Mouse (Mus musculus) forebrain, embryonic 15.5 days (tissue): Measurements from ENCODE around the gene Zfp710. TPM values are rescaled to one million over a fixed set of nuclear protein-coding genes. Genes with fewer than 3 reads are reported as not detected.
A peak's percentile ranks its signal among the peaks of the same experiment; 100 is the strongest.

Experiments
- ATAC-seq: fragments of 200-750 bp; cut with Nextera tagmentation; replicated peaks from 2 replicates; pipeline ENCODE4 v1.8.0; 2017; ENCODE audit warnings: mild to moderate bottlenecking, moderate TSS enrichment, moderate library complexity
- H3K27ac ChIP-seq: fragments of 300-500 bp; sonication (generic); replicated peaks from 2 replicates; pipeline ENCODE4 v1.5.1; 2015; ENCODE audit warnings: mild to moderate bottlenecking, inconsistent platforms
- H3K27me3 ChIP-seq: fragments of 300-500 bp; sonication (generic); 2 replicates; pipeline ENCODE4 v1.6.1; 2015; ENCODE audit warnings: inconsistent platforms
- H3K36me3 ChIP-seq: fragments of 300-500 bp; sonication (generic); 2 replicates; pipeline ENCODE4 v1.6.1; 2015; ENCODE audit warnings: mild to moderate bottlenecking, inconsistent platforms
- H3K4me1 ChIP-seq: fragments of 300-500 bp; sonication (generic); 2 replicates; pipeline ENCODE4 v1.6.1; 2015; ENCODE audit warnings: inconsistent platforms
- H3K4me2 ChIP-seq: fragments of 300-500 bp; sonication (generic); replicated peaks from 2 replicates; pipeline ENCODE4 v1.6.1; 2015; ENCODE audit warnings: mild to moderate bottlenecking, inconsistent platforms
- H3K4me3 ChIP-seq: fragments of 300-500 bp; sonication (generic); 2 replicates; pipeline ENCODE4 v1.5.1; 2015; ENCODE audit warnings: mild to moderate bottlenecking, inconsistent platforms
- H3K9ac ChIP-seq: fragments of 300-500 bp; sonication (generic); replicated peaks from 2 replicates; pipeline ENCODE4 v1.6.1; 2015; ENCODE audit warnings: mild to moderate bottlenecking, inconsistent platforms
- H3K9me3 ChIP-seq: fragments of 300-500 bp; sonication (generic); 2 replicates; pipeline ENCODE4 v1.6.1; 2016; ENCODE audit warnings: inconsistent platforms
- WGBS: fragments of 180-500 bp; shearing (Covaris S2); methylation state at CpG from one replicate; pipeline ENCODE4 v1.1.7; 2015; ENCODE audit warnings: mixed read lengths; 5-methylcytosine and 5-hydroxymethylcytosine counted together
- polyA plus RNA-seq: library from polyadenylated mRNA; unstranded; fragments of >200 nt; fragmentation: Nextera tagmentation; extraction: Ambion mirVana; gene quantifications from 2 replicates; pipeline ENCODE4 v1.2.1, GENCODE M21; 2015

The Zfp710 gene
- polyA plus RNA-seq, 1 experiment from 2014 or later = 21.1 TPM

DNA sequence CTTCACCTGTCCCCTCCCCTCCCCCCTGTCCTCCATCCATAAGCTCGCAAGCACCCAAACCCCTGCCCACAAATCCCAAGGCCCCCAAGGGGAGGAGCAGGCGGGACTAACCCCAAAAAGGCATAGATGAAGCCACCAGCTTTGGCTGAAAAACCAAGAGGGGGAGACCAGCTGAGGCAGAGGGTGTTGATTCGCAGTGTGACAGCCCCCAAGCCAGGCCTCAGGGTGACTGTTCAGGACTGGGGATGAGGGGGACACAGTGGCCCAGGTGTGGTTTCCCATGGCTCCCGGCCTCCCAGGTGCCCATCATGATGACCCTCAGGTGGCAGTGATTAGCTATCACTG lies 67.2 kb downstream of the Zfp710 start:
- Histone ChIP-seq H3K27ac (peak overlapping the region; percentile 55), H3K36me3 (peaks cover 89% of the 10 kb centered on the region), H3K4me2 (no peak overlapping the region), H3K27me3 (no peaks in the 10 kb centered on the region), H3K9ac (no peak overlapping the region), H3K4me3 (no peak overlapping the region), H3K4me1 (peaks cover 11% of the 10 kb centered on the region), H3K9me3 (no peaks in the 10 kb centered on the region)
- WGBS = 87% methylated on average over 4 of the region's 4 CpGs
- ATAC-seq = no peak

DNA sequence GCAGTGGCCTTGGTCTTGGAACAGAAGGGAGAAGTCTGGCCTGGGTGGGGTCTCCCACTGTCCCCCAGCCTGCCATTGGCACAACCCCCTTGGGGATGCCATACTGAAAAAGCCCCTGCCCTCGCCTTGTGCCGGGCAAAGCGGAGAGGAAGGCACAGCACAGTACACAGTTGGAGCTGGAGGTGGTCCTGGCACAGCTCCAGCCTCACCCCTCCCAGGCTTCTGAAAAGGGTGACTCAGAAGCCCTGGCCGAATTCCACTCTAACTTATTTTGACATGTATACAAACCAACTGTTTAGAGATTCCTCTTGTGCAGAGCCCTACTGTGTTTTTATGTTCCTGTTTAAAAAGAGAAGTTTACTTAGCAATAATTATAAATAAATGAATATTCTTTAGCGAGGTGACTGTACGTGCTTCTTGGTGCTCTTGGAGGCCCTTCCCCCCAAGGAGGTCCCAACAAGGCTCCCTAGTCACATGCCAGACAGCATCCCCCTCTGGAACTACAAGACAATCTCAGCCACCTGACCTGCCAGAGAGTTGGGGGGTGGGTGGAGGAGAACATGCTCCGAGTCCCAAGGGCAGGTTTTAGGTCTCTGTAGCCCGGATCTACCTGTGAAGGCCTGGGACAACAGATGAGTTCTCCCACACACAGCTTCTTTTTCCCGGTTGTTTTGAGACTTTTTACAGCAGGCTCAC lies 67.9 kb downstream of the Zfp710 start:
- WGBS = 44% methylated on average over 9 of the region's 9 CpGs
- Histone ChIP-seq H3K9me3 (no peaks in the 10 kb centered on the region), H3K36me3 (peaks cover 89% of the 10 kb centered on the region), H3K27ac (peak overlapping the region; percentile 55), H3K4me3 (no peak overlapping the region), H3K9ac (no peak overlapping the region), H3K27me3 (no peaks in the 10 kb centered on the region), H3K4me1 (peaks cover 11% of the 10 kb centered on the region), H3K4me2 (no peak overlapping the region)
- ATAC-seq = peak; percentile 30; the same call in 1 of the 2 replicates

DNA sequence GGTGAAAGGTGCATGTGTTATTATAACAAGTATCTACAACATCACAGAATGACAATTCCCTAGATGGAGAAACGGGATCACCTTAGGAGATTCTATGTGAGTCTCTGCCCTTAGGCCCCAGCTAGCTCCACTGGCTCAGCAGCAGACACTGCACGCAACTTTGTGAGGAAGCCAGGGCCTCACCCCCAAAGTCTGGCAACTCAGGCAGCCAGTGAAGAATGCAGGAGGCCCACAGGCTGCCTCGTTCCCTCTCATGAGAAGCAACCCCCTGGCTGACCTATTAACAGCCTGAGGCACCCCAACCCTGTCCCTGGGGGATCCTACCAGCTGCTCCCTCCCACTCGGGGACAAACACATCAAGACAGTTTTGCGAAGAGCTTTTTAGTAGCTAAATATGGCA lies 69.9 kb downstream of the Zfp710 start:
- Histone ChIP-seq H3K27ac (no peak overlapping the region), H3K9me3 (no peaks in the 10 kb centered on the region), H3K4me2 (no peak overlapping the region), H3K36me3 (peaks cover 94% of the 10 kb centered on the region), H3K9ac (no peak overlapping the region), H3K27me3 (no peaks in the 10 kb centered on the region), H3K4me3 (no peak overlapping the region), H3K4me1 (peaks cover 11% of the 10 kb centered on the region)
- WGBS = 90% methylated on average over 5 of the region's 5 CpGs
- no peak for ATAC-seq

DNA sequence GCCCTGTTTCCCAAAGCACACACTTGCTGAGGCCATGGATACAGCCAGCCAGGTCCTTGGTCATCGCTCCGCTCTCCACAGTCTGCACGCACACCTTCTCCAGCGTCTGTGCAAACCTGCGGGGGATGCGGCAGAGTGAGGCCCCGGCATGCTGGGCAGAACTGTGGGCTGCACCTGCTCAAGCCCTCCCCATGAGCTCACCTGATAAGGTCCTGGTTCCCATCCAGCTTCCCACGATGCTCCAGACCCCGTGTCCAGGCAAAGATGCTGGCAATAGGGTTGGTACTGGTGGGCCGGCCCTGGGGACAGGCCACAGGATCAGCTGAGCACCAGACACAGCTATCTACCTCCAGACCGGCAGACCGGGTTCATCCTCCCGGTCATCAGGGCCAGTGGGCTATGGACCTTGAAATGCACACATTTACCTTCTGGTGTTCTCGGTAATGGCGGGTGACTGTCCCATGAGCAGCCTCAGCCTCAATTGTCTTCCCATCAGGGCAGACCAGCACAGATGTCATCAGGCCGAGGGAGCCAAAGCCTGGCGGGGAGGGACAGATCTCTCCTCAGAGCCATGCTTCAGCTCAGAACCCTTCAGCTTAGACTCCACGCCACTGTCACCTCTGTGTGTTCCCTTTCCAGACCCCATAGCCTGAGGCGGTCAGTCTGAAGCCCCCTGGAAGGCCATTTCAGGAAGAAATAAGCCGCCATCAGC lies 71.1 kb downstream of the Zfp710 start:
- Histone ChIP-seq H3K9ac (no peak overlapping the region), H3K27ac (no peak overlapping the region), H3K36me3 (peaks cover 93% of the 10 kb centered on the region), H3K4me3 (no peak overlapping the region), H3K4me2 (no peak overlapping the region), H3K4me1 (peaks cover 11% of the 10 kb centered on the region), H3K9me3 (no peaks in the 10 kb centered on the region), H3K27me3 (no peaks in the 10 kb centered on the region)
- ATAC-seq = no peak
- WGBS = 94% methylated on average over 20 of the region's 20 CpGs

GRCm38 (mm10) chr7:80098389-80098976 lies 73.9 kb downstream of the Zfp710 start:
- Histone ChIP-seq H3K27me3 (no peaks in the 10 kb centered on the region), H3K4me2 (no peak overlapping the region), H3K27ac (no peak overlapping the region), H3K9me3 (no peaks in the 10 kb centered on the region), H3K36me3 (peaks cover 87% of the 10 kb centered on the region), H3K4me1 (peaks cover 5% of the 10 kb centered on the region), H3K4me3 (no peak overlapping the region), H3K9ac (no peak overlapping the region)
- ATAC-seq = no peak
- WGBS = 96% methylated on average over 13 of the region's 13 CpGs

- Histone ChIP-seq H3K27me3 (no peaks in the 10 kb centered on the region), H3K4me3 (no peak overlapping the region), H3K9me3 (no peaks in the 10 kb centered on the region), H3K27ac (no peak overlapping the region), H3K4me2 (no peak overlapping the region), H3K9ac (no peak overlapping the region), H3K36me3 (peaks cover 38% of the 10 kb centered on the region), H3K4me1 (peaks cover 7% of the 10 kb centered on the region)
- 0 out of 2 replicates have a peak, but pooled peaks have one; percentile 53 for ATAC-seq
- WGBS = 66% methylated on average over 3 of the region's 3 CpGs
Observed at GRCm38 (mm10) chr7:80103335-80103734, 78.7 kb downstream of the Zfp710 start.

DNA sequence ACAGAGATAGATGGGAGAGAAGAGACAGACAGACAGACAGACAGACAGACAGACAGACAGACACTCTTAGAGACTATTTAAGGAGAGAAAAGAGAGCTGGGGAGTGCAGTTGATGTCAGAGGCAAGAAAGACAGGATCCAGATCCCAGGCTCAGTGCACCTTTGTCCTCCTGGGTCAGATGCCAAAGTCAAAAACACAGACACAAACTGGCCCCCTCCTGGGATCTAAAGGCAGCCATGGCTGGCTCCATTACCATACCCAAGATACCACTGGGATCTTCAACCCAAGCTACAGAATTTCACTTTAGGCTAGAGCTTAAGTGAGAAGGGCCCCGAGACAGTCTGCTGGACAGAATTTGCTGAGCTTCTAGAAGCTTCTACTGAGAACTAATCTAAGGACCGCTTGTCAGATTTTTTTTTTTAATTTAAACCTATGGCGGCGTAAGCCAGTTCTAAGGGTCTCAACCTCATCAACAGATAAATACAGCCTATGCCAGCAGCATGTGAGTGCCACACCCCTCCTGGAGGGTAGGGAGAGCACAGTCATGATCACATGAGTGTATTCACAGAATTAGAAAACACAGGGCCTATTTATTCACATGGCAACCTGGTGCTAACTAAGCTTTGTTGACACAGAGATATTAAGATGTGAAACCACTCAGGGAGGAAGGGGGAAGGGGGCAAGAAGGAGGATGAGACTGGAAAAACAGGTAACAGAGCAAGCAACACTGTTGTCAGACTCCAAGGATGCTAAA lies 81.2 kb downstream of the Zfp710 start:
- Histone ChIP-seq H3K9me3 (no peaks in the 10 kb centered on the region), H3K36me3 (peaks cover 14% of the 10 kb centered on the region)
- no peak for ATAC-seq

DNA sequence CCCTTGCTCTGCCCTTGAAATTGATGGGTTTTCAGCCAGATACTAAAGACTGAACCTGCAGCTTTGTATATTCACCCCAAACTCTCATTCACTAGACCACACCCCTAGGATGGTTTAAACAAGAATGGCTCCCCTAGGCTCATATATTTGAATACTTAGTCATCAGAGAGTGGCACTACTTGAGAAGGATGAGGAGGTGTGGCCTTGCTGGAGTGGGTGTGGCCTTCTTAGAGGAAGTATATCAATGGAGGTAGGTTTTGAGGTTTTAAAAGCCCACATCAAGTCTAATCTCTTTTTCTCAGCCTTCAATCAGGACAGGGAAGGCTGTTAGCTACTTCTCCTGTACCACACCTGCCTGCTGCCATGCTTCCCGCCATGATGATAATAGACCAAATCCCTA lies 81.8 kb downstream of the Zfp710 start:
- 100% methylated on average over 1 of the region's 1 CpGs for WGBS
- Histone ChIP-seq H3K9ac (no peak overlapping the region), H3K9me3 (no peaks in the 10 kb centered on the region), H3K4me2 (no peak overlapping the region), H3K36me3 (peaks cover 8% of the 10 kb centered on the region), H3K4me1 (peaks cover 12% of the 10 kb centered on the region), H3K4me3 (no peak overlapping the region), H3K27ac (no peak overlapping the region), H3K27me3 (no peaks in the 10 kb centered on the region)
- no peak for ATAC-seq

More for the DNA sequence above, 81.2 kb downstream of the Zfp710 start:
- Histone ChIP-seq H3K4me1 (peaks cover 7% of the 10 kb centered on the region), H3K9ac (no peak overlapping the region), H3K27me3 (no peaks in the 10 kb centered on the region), H3K4me2 (no peak overlapping the region), H3K4me3 (no peak overlapping the region), H3K27ac (no peak overlapping the region)
- WGBS = 97% methylated on average over 4 of the region's 4 CpGs

DNA sequence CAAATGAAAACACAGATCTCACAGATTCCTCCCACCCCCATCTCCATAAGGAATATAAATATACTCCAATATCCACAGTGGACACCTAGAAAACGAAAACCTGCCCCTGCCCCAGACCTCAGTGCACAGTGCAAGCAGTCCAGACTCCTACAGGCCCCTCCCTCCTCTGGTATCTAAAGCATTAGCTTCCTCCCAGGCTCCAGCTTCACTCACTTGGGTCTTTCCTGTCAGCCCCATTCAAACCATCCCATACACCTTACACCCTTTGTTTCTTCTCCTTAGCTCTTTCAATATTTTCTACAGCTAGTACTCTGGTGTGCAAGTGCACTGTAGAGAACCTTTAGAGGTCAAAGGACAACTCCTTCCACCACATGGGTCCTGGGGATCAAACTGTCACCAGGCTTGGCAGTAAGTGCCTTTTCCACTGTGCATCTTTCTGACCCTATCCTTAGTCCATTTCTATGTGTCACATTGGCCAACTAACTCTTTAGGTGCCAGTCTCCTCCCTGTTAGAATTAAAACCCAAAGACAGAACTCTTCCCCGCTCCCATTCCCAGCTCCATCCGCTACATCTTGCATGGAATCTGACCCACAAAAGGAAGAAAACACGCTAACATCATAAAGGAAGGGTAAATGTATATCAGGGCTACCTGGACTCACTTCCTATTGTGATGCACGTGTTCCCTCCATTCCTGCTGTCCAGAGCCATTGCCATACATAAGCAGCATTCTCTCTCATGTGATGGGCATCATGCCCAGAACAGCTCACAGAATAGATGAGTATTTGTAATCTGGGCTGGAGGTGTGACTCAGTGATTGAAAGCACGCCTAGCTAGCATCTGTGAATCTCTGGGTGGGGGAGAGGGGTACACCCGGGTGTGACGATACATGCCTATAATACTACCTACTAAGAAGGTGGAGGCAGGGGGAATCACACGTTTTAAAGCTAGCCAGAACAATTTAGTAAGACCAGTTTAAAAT lies 86.7 kb downstream of the Zfp710 start:
- peaks cover 45% of the 10 kb centered on the region for H3K4me1 ChIP-seq
- 59% methylated on average over 9 of the region's 9 CpGs for WGBS
- H3K4me2 ChIP-seq = no peak overlapping the region; the same call in 1 of the 2 replicates
- H3K36me3 ChIP-seq = no peaks in the 10 kb centered on the region
- H3K9me3 ChIP-seq = no peaks in the 10 kb centered on the region
- peak overlapping the region; percentile 39 for H3K27ac ChIP-seq
- no peak overlapping the region for H3K4me3 ChIP-seq
- ATAC-seq = no peak
- H3K9ac ChIP-seq = no peak overlapping the region
- H3K27me3 ChIP-seq = no peaks in the 10 kb centered on the region

DNA sequence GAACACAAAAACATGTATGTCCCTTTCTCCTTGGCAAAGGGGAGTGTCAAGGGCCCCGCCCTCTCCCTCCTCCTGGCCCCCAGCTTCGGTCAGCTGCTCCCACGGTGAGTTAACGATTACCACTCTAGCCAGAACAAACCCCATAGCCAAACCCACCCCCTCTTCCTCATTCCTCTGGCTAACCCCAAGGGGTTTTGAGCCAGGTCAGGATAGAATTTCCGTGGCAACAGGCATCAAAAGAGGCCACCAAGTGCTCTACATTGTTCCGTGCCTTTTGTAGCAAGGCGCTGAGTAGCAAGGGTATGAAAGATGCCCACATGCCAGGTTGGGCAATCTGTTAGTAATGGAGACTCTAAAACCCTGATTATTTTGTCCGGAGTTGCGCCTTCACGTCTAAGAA lies 89.4 kb downstream of the Zfp710 start:
- ATAC-seq = 0 out of 2 replicates have a peak, but pooled peaks have one; percentile 1

More for the DNA sequence above, 89.4 kb downstream of the Zfp710 start:
- H3K27me3 ChIP-seq = no peaks in the 10 kb centered on the region
- peaks cover 45% of the 10 kb centered on the region for H3K4me1 ChIP-seq
- peak overlapping the region; percentile 95 for H3K9ac ChIP-seq
- H3K27ac ChIP-seq = peak overlapping the region; percentile 97
- H3K36me3 ChIP-seq = no peaks in the 10 kb centered on the region
- H3K9me3 ChIP-seq = no peaks in the 10 kb centered on the region
- H3K4me2 ChIP-seq = peak overlapping the region; percentile 73
- peak overlapping the region; percentile 79 for H3K4me3 ChIP-seq
- WGBS = 3% methylated on average over 10 of the region's 10 CpGs
